Mouse (Mus musculus) small intestine, adult 2 months (tissue): ENCODE data around the gene Qsox1.

Experiments used
- CTCF ChIP-seq: fragments of 200-500 bp; IDR thresholded peaks from 2 replicates; pipeline ENCODE4 v1.5.1; 2012; ENCODE audit warnings: low read depth, mild to moderate bottlenecking, control low read depth, inconsistent platforms, low read length, moderate library complexity, mixed read lengths; ENCODE audit not compliant: insufficient replicate concordance, insufficient read length; ENCODE audit errors: extremely low read depth
- POLR2A ChIP-seq: fragments of 200-500 bp; IDR thresholded peaks from 2 replicates; pipeline ENCODE4 v1.6.1; 2012; ENCODE audit warnings: low read depth, mild to moderate bottlenecking, control low read depth, inconsistent platforms, low read length, moderate library complexity

DNA sequence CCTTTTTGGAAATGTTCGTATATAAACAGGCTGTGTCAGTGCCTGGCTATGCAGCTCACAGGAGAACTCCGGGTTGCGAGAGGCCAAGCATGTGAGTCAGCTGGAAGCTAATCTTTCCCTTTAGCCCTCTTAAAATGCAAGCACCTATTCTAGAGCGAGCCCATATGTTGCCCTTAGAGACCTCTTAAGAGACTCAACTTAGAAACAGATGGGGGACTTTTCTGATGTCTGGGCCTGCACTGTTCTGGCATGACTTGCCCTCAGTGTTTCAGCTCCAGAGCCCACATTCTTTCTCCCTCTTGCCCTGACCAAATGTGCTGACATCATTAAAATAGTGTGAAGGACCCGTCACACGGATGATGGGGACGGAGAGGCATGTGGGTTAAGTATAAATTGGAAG, 2.1 kb downstream of the Qsox1 start:
- TF ChIP-seq CTCF: no peak
- TF ChIP-seq POLR2A: no peak
